ENCODE assay signal across 10 mouse cellular contexts in genomic region chr13:95994705-95995703, GRCm38 (mm10).
DNase-seq lines count a peak whose midpoint lies in the region; ATAC-seq and TF ChIP-seq lines count a peak whose summit lies in the region.
"Had no signal": no experiment of that assay in that cellular context is flagged by ENCODE, and none has a peak within 500 bp of the region (broad histone marks: within the 10 kb centered on the region; RNA-seq: fewer than 3 reads in every experiment).

No protein-coding gene starts in this region.

- peaks cover 5% of the 10 kb centered on the region for H3K4me1 ChIP-seq in testis, adult 2 months (ENCODE audit: control insufficient read depth, insufficient read depth, low read length)
- H3K4me1 ChIP-seq in limb, embryonic 11.5 days (ENCODE audit: control insufficient read depth, insufficient read depth, low read length), result peaks cover 8% of the 10 kb centered on the region
- H3K4me1 ChIP-seq in intestine, embryonic 16.5 days (ENCODE audit: control insufficient read depth, insufficient read depth, low read length), result no peaks in the 10 kb centered on the region
- H3K4me1 ChIP-seq: liver, embryonic 13.5 days had no signal

- no peak for TF ChIP-seq CTCF in testis, adult 2 months (IDR thresholded peaks at IDR 0.05; ENCODE audit: control insufficient read depth, insufficient read depth, insufficient replicate concordance, low read depth, low read length)

- no peak for ATAC-seq in limb, embryonic 11.5 days (ENCODE audit: insufficient number of reproducible peaks, low FRiP score, low TSS enrichment, low read depth)
- ATAC-seq in intestine, embryonic 16.5 days, result no peak

- intact Hi-C loops in left cerebral cortex, postnatal 36 days (cut with DNase I), result no loop called here

- H3K4me3 ChIP-seq in testis, adult 2 months (ENCODE audit: control insufficient read depth, low read depth, low read length), result peak overlapping the region; percentile 65
- H3K4me3 ChIP-seq in limb, embryonic 11.5 days (ENCODE audit: low read depth, low read length), result no peak overlapping the region
- no peak overlapping the region for H3K4me3 ChIP-seq in intestine, embryonic 16.5 days (ENCODE audit: low read length)
- H3K4me3 ChIP-seq: liver, embryonic 13.5 days had no signal

- no peak overlapping the region for H3K4me2 ChIP-seq in limb, embryonic 11.5 days (ENCODE audit: low read depth, severe bottlenecking)
- no peak overlapping the region for H3K4me2 ChIP-seq in intestine, embryonic 16.5 days (ENCODE audit: low read depth, low read length)
- H3K4me2 ChIP-seq: heart, embryonic 11.5 days; liver, embryonic 13.5 days had no signal

- H3K27me3 ChIP-seq in testis, adult 2 months (ENCODE audit: control insufficient read depth, insufficient read depth, low read length), result no peaks in the 10 kb centered on the region
- H3K27me3 ChIP-seq in limb, embryonic 11.5 days (ENCODE audit: control insufficient read depth, insufficient read depth, low read length), result no peaks in the 10 kb centered on the region
- H3K27me3 ChIP-seq in intestine, embryonic 16.5 days (replicated peaks; ENCODE audit: control insufficient read depth, insufficient read depth, low read length), result no peaks in the 10 kb centered on the region
- H3K27me3 ChIP-seq: liver, embryonic 13.5 days had no signal

- WGBS in limb, embryonic 11.5 days, result 62% methylated on average over 27 of the region's 27 CpGs
- WGBS in intestine, embryonic 16.5 days, result 72% methylated on average over 27 of the region's 27 CpGs

- H3K9ac ChIP-seq in limb, embryonic 11.5 days (ENCODE audit: low read length), result no peak overlapping the region
- no peak overlapping the region for H3K9ac ChIP-seq in intestine, embryonic 16.5 days (ENCODE audit: low read depth, low read length)
- H3K9ac ChIP-seq: liver, embryonic 13.5 days had no signal

- DNase-seq in testis, postnatal 10 days (ENCODE audit: low spot score), result no peak
- peak; percentile 57 for DNase-seq in embryo, embryonic 11 days
- peak; percentile 45 for DNase-seq in limb, embryonic 11.5 days (ENCODE audit: low spot score)
- DNase-seq in testis, postnatal 14 days (ENCODE audit: low spot score), result peak; percentile 14
- DNase-seq in left cerebral cortex, postnatal 36 days (ENCODE audit: low spot score in 2 of 2), result no peak
- DNase-seq in MN1 (ENCODE audit: low spot score), result no peak
- DNase-seq: liver, embryonic 13.5 days had no signal

- H3K27ac ChIP-seq in testis, adult 2 months (ENCODE audit: control insufficient read depth, insufficient read depth, low read depth, low read length), result no peak overlapping the region
- H3K27ac ChIP-seq in limb, embryonic 11.5 days (replicated peaks; ENCODE audit: low read depth, low read length), result peak overlapping the region; percentile 12; the same call in 1 of the 2 replicates
- no peak overlapping the region for H3K27ac ChIP-seq in intestine, embryonic 16.5 days (ENCODE audit: low read length)
- H3K27ac ChIP-seq: liver, embryonic 13.5 days had no signal

- no peaks in the 10 kb centered on the region for H3K36me3 ChIP-seq in testis, adult 2 months (ENCODE audit: control insufficient read depth, insufficient read depth, low read length)
- no peaks in the 10 kb centered on the region for H3K36me3 ChIP-seq in limb, embryonic 11.5 days (ENCODE audit: control insufficient read depth, insufficient read depth, low read length)
- no peaks in the 10 kb centered on the region for H3K36me3 ChIP-seq in intestine, embryonic 16.5 days (ENCODE audit: control insufficient read depth, insufficient read depth, low read length)
- H3K36me3 ChIP-seq: liver, embryonic 13.5 days had no signal

- H3K9me3 ChIP-seq in limb, embryonic 11.5 days (ENCODE audit: control insufficient read depth, low read length), result no peaks in the 10 kb centered on the region
- H3K9me3 ChIP-seq in intestine, embryonic 16.5 days (ENCODE audit: control insufficient read depth, low read length), result no peaks in the 10 kb centered on the region

- no peak for TF ChIP-seq POLR2A in testis, adult 2 months (IDR thresholded peaks at IDR 0.05; ENCODE audit: control insufficient read depth, low read depth, low read length)

Comparison
In these comparisons a context has a peak if more than half of its experiments do, and no peak if none do; other contexts are left out.
1. DNase-seq: peak in embryo, embryonic 11 days (single experiment), limb, embryonic 11.5 days (single experiment) and testis, postnatal 14 days (single experiment); none in testis, postnatal 10 days (single experiment), left cerebral cortex, postnatal 36 days (0 of 2) and MN1 (single experiment).